Mouse (Mus musculus) E14TG2a.4 (cell line): ENCODE results near the gene Degs2.

Source experiments
- H3K27me3 ChIP-seq: 2 replicates; pipeline ENCODE4 v1.6.1; 2014; ENCODE audit warnings: low read length, control low read depth; ENCODE audit not compliant: insufficient read depth
- H3K36me3 ChIP-seq: 2 replicates; pipeline ENCODE4 v1.6.1; 2014; ENCODE audit warnings: low read length, control low read depth; ENCODE audit not compliant: insufficient read depth
- H3K4me1 ChIP-seq: replicated peaks from 2 replicates; pipeline ENCODE4 v1.6.1; 2014; ENCODE audit warnings: low read depth, low read length, control low read depth
- H3K4me3 ChIP-seq: replicated peaks from 2 replicates; pipeline ENCODE4 v1.5.1; 2014; ENCODE audit warnings: mild to moderate bottlenecking, low read length
- H3K9me3 ChIP-seq: 2 replicates; pipeline ENCODE4 v1.6.1; 2014; ENCODE audit warnings: low read length, control low read depth
- CTCF ChIP-seq: conservative IDR thresholded peaks from 2 replicates; pipeline ENCODE4 v1.5.1; 2014; ENCODE audit warnings: low read length
- NANOG ChIP-seq: IDR thresholded peaks from 2 replicates; pipeline ENCODE4 v1.6.1; 2014; ENCODE audit warnings: borderline replicate concordance, low read length, mixed read lengths
- POU5F1 ChIP-seq: IDR thresholded peaks from 2 replicates; pipeline ENCODE4 v1.6.1; 2014; ENCODE audit warnings: low read length, borderline replicate concordance

Gene Degs2

DNA sequence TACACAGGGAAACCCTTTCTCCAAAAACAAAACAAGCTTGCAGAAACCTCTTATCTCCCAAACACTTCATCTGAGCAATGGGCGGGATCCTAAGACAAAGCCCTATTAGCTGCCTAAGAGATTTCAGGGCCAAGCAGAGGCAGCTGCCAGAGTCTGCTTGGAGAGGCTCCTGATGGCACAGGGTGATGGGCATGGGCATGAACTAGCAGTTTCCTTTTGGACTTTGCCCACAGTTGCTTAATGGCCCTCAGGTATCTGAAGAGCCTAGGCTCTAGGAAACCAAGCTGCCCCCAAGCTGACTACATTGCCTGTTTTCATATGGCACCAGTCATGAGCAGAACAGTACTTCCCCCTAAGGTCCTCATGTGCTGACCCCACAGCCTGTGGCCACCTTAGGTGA is 7.9 kb downstream of the Degs2 start:
- TF ChIP-seq CTCF (no peak), NANOG (no peak), POU5F1 (no peak)
- Histone ChIP-seq H3K4me3 (no peak overlapping the region), H3K4me1 (peaks cover 35% of the 10 kb centered on the region), H3K9me3 (no peaks in the 10 kb centered on the region), H3K27me3 (peaks cover 13% of the 10 kb centered on the region), H3K36me3 (no peaks in the 10 kb centered on the region)

- Histone ChIP-seq H3K4me1 (peaks cover 29% of the 10 kb centered on the region), H3K4me3 (no peak overlapping the region), H3K36me3 (0 out of 2 replicates have a peak, but pooled peaks cover 3% of the 10 kb centered on the region), H3K27me3 (peaks cover 13% of the 10 kb centered on the region), H3K9me3 (no peaks in the 10 kb centered on the region)
- TF ChIP-seq POU5F1 (no peak), CTCF (no peak), NANOG (no peak)
Measured at GRCm38 (mm10) chr12:108693592-108693991, 8.5 kb downstream of the Degs2 start.

GRCm38 (mm10) chr12:108690529-108690928 is 11.6 kb downstream of the Degs2 start:
- no peak for TF ChIP-seq POU5F1
- no peak for TF ChIP-seq CTCF
- no peak for TF ChIP-seq NANOG
- H3K9me3 ChIP-seq: no peaks in the 10 kb centered on the region

DNA sequence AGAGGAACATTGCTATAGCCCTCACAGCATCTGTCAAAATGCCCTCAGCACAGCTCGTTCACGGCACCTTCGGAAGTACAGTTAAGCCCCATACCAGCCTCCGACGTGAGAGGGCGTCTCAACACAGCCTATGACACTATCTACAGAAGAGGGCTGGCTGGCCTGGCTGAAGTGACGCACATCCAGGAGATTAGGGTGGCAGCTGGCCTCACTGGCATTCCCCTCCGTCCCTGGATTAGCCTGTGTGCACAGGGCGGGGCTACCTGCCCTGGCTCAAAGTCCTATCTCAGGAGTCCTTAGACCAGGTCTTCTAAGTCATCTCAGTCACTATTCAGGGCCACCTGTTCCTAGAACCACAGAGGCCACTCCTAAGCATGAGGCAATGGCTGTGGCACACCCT is 12.9 kb downstream of the Degs2 start:
- TF ChIP-seq POU5F1 (no peak), NANOG (no peak), CTCF (no peak)
- Histone ChIP-seq H3K36me3 (peaks cover 17% of the 10 kb centered on the region), H3K27me3 (no peaks in the 10 kb centered on the region), H3K9me3 (no peaks in the 10 kb centered on the region), H3K4me1 (peaks cover 42% of the 10 kb centered on the region), H3K4me3 (no peak overlapping the region)

More at GRCm38 (mm10) chr12:108690529-108690928, 11.6 kb downstream of the Degs2 start:
- peaks cover 40% of the 10 kb centered on the region for H3K4me1 ChIP-seq
- peaks cover 4% of the 10 kb centered on the region for H3K27me3 ChIP-seq
- H3K36me3 ChIP-seq: peaks cover 8% of the 10 kb centered on the region; the same call in 1 of the 2 replicates
- H3K4me3 ChIP-seq: no peak overlapping the region; the same call in 1 of the 2 replicates

GRCm38 (mm10) chr12:108686926-108687325 is 15.2 kb downstream of the Degs2 start:
- peaks cover 42% of the 10 kb centered on the region for H3K4me1 ChIP-seq
- peaks cover 40% of the 10 kb centered on the region for H3K36me3 ChIP-seq
- H3K4me3 ChIP-seq: peak overlapping the region; percentile 29; the same call in 1 of the 2 replicates
- no peaks in the 10 kb centered on the region for H3K27me3 ChIP-seq
- H3K9me3 ChIP-seq: no peaks in the 10 kb centered on the region
- TF ChIP-seq CTCF: peak; percentile 43
- no peak for TF ChIP-seq POU5F1

- Histone ChIP-seq H3K4me1 (peaks cover 42% of the 10 kb centered on the region), H3K4me3 (peak overlapping the region; percentile 29; the same call in 1 of the 2 replicates), H3K9me3 (no peaks in the 10 kb centered on the region), H3K36me3 (peaks cover 44% of the 10 kb centered on the region), H3K27me3 (no peaks in the 10 kb centered on the region)
- no peak for TF ChIP-seq CTCF
- no peak for TF ChIP-seq NANOG
- TF ChIP-seq POU5F1: no peak
Measured at GRCm38 (mm10) chr12:108686463-108686862, 15.7 kb downstream of the Degs2 start.

DNA sequence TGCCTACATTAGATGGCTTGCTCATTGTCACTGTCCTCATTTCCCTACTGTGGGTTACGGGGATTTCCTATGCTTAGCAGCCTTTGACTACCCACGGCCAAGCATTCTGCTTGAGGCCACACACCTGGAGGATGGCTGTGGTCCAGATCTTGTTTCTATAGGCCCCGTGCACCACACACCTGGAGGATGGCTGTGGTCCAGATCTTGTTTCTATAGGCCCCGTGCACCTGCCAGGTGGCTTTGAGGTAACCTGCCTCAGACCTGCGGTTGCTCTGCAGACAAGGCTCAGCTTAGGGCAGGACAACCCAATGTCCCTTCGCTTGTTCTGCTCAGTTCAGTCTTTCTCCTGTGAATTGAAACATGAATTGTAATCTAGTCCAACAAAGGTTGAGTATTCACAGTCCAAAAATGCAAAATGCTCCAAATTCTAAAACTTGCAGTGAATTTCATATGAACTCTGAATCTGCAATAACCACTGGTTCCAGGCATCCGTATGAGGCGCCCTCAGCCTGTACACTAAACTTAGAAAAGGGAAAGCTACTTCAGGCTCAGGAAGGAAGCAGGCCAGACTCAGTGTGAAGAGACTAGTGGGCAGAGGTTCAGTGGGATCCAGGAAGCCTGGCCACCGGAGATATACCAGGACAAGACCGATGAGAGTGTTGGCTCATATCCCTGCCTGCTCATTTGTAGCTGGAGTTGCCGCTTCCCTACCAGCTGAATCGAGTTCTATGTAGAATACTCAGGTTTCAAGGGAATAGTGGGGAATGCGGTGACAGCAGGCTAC is 19.7 kb downstream of the Degs2 start:
- TF ChIP-seq POU5F1: no peak
- no peak for TF ChIP-seq NANOG
- no peak for TF ChIP-seq CTCF
- Histone ChIP-seq H3K4me3 (no peak overlapping the region), H3K36me3 (peaks cover 67% of the 10 kb centered on the region), H3K4me1 (peaks cover 25% of the 10 kb centered on the region), H3K9me3 (no peaks in the 10 kb centered on the region), H3K27me3 (no peaks in the 10 kb centered on the region)

- TF ChIP-seq POU5F1 (no peak), CTCF (no peak), NANOG (no peak)
- Histone ChIP-seq H3K4me1 (peaks cover 9% of the 10 kb centered on the region), H3K9me3 (no peaks in the 10 kb centered on the region), H3K36me3 (peaks cover 81% of the 10 kb centered on the region), H3K27me3 (no peaks in the 10 kb centered on the region), H3K4me3 (no peak overlapping the region)
Measured at GRCm38 (mm10) chr12:108680861-108681260, 21.3 kb downstream of the Degs2 start.

GRCm38 (mm10) chr12:108678366-108678765 is 23.7 kb downstream of the Degs2 start:
- Histone ChIP-seq H3K9me3 (no peaks in the 10 kb centered on the region), H3K4me1 (0 out of 2 replicates have a peak, but pooled peaks cover 4% of the 10 kb centered on the region), H3K36me3 (peaks cover 78% of the 10 kb centered on the region), H3K4me3 (no peak overlapping the region), H3K27me3 (no peaks in the 10 kb centered on the region)
- TF ChIP-seq CTCF (no peak), NANOG (no peak), POU5F1 (no peak)
